Mouse (Mus musculus) kidney, adult 11 months (tissue): ENCODE data around the gene Spata33.
A peak's percentile ranks its signal among the peaks of the same experiment; 100 is the strongest.
"Not testable (repeated sequence)": the region's sequence is repeated elsewhere in the genome, so short reads cannot be mapped to it uniquely, and the experiment has no call there.

ENCODE experiments used
- DNase-seq: peaks from one replicate; pipeline ENCODE4 v3.0.0; 2022

The Spata33 gene

DNA sequence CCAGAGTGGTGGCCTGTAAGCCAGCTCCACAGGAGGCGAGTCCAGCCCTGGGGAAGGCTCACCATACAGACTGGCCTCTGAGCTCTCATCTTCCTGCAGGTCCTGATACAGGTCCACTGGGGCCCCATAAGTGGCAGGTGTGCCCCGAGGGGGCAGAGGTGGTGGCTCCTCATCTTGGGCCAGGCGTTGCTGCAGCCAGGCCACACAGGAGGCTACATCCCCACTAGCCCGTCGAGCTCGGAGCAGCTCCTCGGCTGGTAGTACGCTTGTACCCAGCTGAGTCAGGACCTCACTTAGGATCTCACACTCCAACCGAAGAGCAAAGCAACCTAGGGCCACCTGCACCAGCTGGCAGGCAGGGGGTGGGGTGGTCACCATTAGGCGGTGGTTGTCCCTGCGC, 21.1 kb downstream of the Spata33 start:
- no peak for DNase-seq

DNA sequence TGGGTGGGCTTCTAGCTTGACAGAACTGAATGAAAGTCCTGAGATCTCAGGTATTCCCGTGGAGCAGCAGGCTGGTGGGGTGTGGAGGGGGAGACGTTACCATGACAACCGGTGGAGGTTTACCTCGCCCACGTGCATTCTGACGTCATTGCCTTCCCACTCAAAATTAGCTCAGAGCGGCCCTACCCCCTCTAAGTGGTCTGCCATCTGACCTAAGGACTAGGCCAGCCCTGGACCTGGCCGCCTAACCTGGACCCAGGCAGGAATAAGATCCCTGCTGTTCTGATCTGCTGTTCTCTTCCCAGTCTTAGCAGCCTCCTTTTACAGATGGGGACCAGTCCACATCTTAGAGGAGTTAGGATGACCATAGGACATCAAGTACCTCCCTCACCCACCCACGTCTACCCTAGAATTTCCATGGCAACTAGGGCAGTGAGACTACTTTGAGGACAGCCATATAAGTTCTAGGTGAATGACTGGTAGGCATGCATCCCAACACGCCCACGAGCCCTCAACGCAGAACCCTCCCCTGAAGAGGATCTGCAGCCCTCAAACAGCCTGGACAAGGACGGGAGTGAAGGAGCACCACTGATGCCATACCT, 22.4 kb downstream of the Spata33 start:
- no peak for DNase-seq

DNA sequence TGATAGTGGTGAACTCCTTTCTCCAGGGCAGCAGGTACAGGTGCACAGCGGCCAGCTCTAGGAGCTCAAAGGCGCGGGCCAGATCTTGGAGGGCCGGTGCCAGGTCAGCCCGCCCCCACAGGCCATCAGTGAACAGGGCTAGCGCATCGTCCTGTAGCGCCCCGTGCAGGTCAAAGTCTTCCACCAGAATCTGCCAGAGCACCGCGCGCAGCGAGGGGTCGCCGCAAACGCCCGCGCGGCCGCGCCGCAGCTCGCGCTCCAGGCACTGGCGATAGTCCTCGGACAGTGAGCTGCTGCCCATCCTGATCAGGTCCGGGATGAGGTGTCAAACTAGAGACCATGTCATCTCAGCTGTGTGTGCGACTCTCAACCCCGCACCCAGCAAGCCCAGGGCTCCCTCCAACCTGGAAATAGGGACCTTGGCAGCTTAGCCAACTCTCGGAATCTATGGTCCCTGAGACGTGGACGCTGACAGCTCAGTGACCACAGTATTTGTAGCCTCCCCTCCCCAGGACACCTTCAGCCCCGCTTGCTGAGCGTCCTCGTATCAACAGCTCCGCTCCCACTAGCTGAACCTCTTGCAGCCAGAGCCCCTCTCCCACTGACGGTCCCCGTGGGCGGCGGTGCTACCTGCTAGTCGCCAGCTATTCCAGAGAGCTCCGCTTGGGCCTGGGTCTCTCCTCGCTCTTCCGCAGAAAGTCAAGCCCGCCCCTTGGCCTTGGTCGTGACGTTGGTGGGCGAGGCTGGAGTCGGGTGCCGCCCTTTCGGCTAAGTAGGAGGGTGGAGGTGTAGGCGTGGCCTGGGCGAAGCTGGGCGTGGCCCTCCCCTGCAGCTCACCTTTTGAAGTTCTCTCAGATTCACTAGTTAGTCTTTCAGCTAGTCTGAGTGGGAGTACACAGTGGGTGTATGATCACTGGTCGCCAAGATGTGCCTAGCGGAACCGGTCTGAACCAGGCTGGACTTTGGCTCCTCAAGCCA, 23.2 kb downstream of the Spata33 start, which contains the start of gene Spata2l:
TSS of gene Spata2l (minus strand) at position 714 of the 978 bp plus-strand sequence.
- peak; percentile 96 for DNase-seq

DNA sequence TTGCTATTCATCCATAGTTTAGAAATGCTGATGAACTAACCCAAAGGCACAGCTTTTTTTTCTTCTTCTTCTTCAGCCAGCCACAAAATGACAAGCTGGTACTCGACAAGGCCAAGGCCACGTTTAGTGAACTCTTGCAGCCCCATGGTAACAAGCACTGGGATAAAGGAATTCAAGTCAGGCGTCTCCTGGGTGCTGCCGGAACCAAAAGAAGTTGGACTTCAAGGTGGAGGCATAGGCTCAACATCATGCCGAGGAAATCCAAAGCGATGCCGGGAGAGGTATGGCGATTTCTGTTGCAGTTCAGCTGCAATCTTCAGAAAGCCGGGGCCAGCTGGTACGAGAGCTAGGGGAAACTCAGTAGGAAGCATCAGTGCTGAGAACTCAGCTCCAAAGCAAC, 26.8 kb downstream of the Spata33 start:
- no peak for DNase-seq

DNA sequence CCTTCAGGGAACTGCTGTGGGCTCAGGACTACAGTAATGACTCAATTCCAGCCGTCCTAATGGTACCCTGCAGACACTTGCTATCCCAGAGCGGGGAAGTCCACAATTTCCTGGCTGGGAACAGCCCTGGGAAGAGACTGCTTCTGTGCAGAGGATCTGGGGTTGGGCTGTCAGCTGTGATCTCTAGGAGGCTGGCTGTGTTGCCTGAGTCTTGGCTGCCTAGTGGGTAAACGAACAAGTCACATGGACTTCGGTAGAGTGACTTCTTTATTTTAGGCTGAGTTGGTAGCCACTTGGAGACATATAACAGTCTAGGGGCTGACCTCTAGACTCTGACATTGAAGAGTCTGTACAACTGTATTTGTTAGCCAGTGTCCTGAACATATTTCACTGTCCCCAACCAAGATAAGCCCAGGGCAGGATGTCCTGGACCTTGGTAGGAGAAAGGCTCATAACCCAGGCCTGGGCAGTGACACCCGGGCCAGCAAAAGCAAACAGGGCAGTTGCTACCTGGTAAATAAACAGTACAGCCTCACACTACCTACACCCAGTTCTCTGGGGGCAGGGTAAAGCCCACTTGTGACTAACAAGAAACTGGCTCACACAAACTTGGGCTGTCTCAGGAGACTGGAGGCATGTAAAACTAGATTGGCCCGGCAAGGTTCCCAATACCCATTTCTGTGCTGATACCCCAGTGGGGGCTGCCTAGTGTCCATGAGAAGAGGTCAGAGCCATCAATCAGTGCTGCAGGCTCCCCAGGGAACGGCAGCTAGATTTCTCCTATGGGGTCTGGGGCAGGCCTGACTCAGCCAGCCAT, 29.7 kb downstream of the Spata33 start:
- DNase-seq = no peak

DNA sequence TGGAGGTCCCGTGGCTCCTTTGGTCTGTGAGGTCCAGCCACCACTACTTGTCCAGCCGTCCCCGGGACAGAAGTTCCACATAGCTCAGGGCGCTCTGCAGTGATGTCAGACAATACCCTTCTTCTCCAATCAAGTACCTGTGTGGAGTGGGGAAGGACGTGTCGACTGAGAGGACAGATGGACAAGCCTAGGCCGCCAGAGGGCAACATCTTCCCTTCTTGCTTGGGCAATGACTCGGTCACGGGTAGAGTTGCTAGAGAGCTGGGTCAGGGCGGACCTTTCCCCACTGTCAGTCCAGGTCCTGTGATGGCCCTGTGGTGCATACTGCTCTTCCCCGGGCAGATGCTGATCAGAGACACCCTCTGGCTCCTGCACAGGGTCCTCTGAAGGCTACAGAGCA, 30.4 kb downstream of the Spata33 start:
- DNase-seq = no peak

DNA sequence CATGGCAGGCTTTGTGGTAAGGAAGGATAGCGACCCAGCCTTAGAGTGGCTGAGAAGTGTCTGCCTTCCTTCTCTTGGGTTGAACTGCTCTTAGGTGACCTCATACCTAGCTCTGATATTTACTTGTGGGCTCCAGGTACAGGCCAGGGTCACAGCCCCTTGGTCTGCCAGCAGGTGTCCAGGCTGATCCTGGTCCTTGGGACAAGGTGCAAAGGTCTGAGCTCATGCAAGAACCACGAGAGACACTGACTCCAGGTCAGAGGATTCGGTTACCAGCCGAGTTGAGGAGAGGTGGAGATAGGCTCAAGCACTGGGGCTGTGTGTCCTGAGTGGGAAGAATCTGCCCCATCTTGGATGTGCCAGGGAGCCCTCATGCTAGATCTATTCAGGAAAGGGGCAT, 31.8 kb downstream of the Spata33 start:
- DNase-seq = peak; percentile 76

DNA sequence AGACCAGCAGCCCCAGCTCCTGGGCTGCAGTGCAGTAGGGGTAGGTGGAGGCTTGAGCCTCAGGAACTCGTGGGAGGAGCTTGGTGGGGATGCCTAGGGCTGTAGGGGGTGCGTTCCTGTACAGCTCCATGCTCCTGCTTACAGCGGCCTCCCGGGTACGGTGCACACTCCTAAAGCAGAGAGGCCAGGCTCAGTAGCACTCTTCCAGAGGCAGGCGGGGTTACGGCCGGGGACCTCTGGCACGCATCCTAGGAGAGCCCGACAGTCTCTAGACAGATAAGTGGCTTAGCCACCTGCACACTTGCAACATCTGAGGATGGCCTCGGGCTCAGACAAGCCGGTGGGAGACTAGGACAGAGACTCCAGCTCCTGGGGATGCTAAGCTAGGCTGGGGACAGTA, 32.9 kb downstream of the Spata33 start:
- no peak for DNase-seq

DNA sequence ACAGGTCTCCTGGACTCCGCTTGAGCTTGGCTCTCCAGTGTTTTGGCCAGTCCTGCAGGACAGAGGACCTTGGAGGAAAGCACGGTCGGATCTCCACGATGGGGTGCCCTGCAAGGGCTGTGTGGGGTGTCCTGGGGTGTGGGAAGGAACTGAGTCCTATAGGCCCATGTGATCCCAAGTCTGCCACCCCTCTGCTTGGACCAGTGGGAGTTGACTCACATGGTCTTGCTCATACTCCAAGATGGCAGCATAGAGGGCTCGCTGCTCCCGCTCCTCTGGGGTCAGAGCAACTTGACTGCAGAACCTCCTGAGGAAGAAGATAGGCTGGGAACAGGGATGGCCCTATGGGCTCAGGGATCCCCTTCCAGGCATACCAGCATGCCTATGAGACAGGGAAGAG, 35.1 kb downstream of the Spata33 start:
- DNase-seq = no peak

DNA sequence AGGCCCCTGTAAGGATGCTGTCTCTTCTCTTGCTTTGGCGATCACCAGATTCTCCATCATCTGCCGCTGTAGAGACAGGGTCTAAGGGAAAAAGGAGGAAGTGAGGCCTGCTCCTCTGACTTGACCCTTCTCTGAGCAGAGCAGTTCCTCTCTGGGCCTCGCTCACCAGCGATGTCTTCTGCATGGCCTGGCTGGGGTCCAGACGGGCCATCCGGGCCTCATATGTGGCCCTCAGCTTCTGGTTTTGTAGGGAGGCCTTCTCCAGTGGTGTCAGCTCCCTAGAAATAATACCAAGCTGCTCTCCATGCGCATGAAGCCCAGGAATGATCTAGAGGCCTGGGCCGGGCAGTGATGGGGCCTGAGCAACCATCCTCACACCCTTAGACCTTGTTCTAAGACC, 36.0 kb downstream of the Spata33 start:
- no peak for DNase-seq

DNA sequence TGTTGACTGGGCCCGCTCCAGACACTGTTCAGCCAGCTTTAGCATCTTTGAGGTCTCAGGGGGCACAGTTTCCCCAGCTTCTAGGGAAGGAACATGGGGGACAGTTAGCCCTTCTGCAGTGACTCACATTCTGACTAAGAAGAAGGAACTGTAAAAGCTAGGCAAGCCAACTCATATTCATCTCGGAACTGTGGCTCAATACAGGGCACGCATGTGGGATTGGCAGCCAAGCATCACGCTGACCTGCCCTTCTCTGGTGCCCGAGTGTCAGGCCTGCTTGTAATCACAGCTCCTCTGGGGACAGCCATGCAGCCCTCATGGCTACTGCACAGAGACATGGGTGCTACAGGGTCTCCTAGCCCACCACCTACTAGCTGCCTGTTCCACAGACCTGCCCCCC, 38.3 kb downstream of the Spata33 start:
- DNase-seq = no peak

DNA sequence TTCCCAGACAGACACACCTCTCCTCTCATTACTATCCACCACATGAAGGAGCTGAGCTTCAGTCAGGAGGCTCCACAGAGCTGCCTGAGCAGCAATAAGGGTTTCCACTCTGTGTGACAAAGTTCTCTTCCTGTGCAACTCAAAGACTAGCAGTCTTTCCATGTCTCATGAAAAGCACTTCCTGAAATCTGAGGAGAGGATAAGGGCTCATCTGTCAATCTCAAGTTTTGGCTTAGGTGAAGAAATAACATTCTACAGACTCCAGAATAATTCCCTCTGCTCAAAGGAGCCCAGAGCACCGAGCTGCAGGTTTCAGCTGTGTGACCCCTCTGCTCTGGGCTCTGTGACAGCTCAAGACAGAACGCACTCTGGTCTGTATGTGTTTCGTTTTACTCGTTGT, 40.3 kb downstream of the Spata33 start:
- DNase-seq = no peak

DNA sequence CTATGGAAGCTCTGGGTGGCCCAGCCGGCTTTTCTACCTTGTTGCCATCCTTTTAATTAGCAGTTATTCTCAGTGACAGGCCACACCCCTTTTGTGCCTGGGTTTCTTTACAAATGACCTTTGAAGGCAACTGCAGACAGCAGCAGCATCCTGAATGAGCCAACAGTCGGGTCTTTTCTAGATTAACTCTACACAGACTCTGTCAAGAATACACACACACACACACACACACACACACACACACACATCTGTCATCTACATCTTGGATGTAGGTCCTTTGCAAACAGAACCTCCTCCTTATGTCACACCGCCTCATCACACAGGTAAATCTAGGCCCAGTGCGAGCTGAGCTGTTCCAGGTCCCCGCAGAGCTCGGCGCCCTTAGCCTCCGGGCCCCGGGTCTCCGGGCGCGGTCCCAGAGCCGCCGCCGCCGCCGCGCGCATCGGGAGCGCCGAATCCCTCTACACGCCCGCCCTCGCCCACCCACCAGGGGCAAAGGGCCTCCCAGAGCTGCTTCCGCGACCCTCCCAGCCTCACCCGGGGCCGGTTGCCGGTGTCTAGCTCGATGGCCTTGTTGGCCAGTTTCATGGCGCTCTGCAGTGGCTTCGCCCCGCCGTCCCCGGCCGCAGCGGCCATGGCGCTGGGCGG, 40.9 kb downstream of the Spata33 start:
- DNase-seq = no peak

DNA sequence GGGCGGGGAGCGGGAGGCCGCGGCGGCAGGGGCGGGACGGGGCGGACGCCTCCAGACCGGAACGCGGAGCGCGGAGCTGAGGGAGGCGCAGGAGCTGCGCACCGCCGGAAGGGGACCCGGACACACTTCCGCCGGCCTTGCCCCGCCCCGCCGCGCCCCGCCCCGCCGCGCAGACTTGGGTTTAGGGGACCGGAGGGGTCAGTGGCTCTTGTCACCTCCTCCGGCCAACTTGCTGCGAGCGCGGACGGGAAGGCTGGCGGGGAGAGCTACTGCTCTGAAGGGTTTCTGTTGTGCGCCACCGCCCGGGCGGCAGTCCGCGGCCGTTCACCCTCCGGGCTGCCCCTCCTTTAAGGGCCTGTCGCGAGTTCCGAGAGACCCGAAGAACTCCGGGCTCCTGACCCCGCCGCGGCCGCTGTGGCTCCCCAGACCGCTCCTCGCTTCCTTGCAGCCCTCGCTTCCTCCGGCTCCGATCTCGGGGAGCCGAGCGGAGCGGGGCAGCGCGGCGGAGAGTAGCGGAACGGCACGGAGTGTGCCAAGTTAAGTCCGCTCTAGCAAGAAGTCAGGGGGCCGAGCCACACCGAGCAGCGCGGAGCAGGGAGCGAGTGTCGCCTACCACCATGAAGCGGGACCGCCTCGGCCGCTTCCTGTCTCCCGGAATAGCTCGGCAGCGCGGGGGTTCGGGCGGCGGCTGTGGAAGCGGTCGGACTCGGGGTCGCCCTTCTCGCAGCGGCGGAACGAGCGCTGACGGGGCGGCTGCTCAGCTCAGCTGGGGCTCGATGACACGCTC, 41.7 kb downstream of the Spata33 start, which contains the start of the genes Zfp276 and Vps9d1:
TSS of gene Zfp276 (plus strand) at position 97 of the 787 bp plus-strand sequence.
TSS of gene Vps9d1 (minus strand) at position 250 of the 787 bp plus-strand sequence.
- peak; percentile 69 for DNase-seq

DNA sequence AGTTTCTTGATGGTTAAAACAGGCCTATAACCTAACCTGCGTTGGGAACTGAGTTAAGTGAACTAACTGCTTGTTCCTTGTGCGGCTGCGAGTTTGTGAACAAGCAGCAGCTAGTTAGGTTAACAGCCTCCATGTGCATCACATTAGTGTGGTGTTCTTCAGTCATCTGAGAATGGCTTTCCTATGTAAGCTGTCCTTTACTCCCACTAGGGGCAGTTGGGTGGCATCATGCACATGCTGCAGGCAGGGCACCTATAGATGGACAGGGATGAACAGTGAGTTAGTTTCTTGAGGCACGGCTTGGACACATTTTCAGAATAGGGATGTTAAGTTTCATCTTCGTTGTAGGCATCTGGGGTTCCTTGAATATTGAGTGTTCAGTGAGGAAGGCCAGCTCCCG, 42.5 kb downstream of the Spata33 start:
- DNase-seq = no peak

DNA sequence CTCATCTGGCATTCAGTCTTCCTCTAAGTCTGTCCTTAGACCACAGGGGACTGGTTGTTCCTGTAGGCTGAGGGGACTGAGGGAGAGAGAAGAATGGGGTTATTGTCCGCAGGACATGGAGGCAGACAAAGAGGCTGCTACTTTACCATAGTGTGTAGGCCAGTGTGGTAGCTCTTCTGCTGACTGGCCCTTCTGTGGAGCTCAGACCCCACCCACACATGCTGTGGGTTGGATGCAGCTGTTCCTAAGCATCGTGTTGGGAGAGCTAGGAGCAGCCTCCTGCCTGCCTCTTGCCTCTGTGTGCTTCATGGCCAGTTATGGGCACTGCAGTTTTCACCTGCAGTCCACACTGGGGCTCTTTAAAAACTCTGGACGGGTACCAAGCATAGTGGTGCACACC, 44.5 kb downstream of the Spata33 start:
- no peak for DNase-seq

DNA sequence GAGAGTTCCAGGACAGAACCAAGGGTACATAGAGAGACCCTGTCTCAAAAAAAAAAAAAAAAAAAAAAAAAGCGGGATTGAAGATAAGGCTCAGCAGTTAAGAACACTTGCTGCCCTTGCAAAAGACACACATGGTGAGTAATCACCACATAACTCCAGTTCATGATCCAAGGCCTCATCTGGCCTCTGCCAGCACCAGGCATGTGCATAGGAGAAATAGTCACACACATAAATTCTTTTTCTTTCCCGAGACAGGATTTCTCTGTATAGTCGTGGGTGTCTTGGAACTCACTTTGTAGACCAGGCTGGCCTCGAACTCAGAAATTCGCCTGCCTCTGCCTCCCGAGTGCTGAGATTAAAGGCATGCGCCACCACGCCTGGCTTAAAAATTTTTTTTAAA, 45.0 kb downstream of the Spata33 start:
- DNase-seq = not testable (repeated sequence)

DNA sequence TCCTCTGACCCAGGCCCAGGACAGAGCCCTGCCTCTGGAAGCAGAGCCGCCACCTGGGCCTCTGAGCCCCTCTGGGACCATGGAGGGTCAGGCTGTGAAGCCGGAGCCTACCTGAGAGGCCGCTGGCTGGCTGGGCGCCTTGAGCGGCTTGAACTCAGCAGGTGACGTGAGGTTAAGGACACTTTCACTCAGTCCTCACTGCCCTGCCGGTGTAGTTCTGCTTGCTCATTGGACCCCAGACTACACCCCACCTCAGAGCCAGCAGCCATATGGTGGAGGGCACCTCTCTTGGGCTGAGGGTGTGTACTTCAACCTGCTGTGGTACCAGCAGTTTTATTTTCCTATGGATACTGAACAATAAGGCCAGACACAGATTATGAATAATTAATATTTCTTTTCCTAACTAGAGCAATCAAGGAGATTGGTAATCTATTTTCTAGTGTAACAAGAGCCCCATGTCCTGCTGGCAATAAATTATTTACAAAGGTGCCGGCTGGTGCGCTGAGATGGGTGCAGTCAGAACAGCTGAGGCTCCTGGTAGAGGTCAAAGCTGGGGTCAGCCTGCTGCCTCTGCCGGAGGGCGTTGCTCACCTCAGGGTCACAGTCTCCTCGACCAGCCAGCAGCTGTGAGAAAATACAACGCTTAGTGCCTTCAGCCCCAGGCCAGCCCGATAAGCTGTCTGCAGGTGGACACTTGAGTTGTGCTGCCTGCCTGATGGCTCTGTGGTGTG, 55.5 kb downstream of the Spata33 start:
- DNase-seq = peak; percentile 59

DNA sequence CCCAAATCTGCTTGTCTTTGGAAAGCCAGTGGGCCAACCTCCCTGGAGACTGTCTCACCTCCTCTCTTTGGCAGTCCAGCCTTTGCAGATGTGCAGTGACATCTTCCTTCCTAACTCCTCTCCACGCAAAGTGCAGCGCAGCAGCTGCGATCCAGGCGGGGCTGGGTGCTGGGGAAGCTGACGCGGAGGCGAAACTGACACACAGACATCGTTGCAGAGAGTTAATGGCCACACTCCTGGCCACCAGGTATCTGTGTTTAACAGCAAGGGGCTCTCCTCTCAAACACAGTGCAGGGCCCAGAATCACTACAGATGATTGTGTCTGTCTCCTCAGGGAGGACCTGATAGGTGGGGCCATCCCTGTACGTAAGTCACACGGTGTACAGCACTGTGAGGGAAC, 58.5 kb downstream of the Spata33 start:
- DNase-seq = no peak
